Mouse (Mus musculus) brain, embryonic 14.5 days (tissue): ENCODE measurements at regions not wholly inside any gene's neighbourhood (a gene's known extent, or its start where the extent isn't known, plus 50 kb on each side); places are given as distances from the start of the nearest gene placed in this dataset.

ENCODE experiments used
- CTCF ChIP-seq: fragments of 200-500 bp; IDR thresholded peaks from 2 replicates; pipeline ENCODE4 v1.5.1; 2012; ENCODE audit warnings: inconsistent platforms, mild to moderate bottlenecking, moderate library complexity, borderline replicate concordance; ENCODE audit not compliant: insufficient read depth, insufficient read length; ENCODE audit errors: extremely low read depth
- POLR2A ChIP-seq: fragments of 200-500 bp; IDR thresholded peaks from 2 replicates; pipeline ENCODE4 v1.6.1; 2012; ENCODE audit warnings: mild to moderate bottlenecking, inconsistent platforms, borderline replicate concordance; ENCODE audit not compliant: poor library complexity, insufficient read depth, insufficient read length, severe bottlenecking; ENCODE audit errors: extremely low read depth

GRCm38 (mm10) chr13:114719771-114720170, 98.3 kb upstream of the Mocs2 start:
- TF ChIP-seq CTCF (no peak), POLR2A (no peak)
